Mouse (Mus musculus): ENCODE data around the gene Limd2. TPM values are rescaled to one million over a fixed set of nuclear protein-coding genes. Genes with fewer than 3 reads are reported as not detected.
"Not testable (repeated sequence)": the region's sequence is repeated elsewhere in the genome, so short reads cannot be mapped to it uniquely, and the experiment has no call there.

Limd2 gene
- polyA plus RNA-seq, 1 experiment from 2014 or later: 431 TPM

GRCm38 (mm10) chr11:106132516-106132915 lies 28.1 kb downstream of the Limd2 start:
- Histone ChIP-seq H3K9me3 (replicated peaks; ENCODE audit: control insufficient read depth, low read length) (no peaks in the 10 kb centered on the region), H3K4me2 (ENCODE audit: low read depth, low read length) (no peak overlapping the region), H3K4me3 (ENCODE audit: low read depth, low read length) (no peak overlapping the region), H3K4me1 (ENCODE audit: control insufficient read depth, insufficient read depth, low read length) (no peaks in the 10 kb centered on the region), H3K27me3 (ENCODE audit: control insufficient read depth, insufficient read depth, low read length) (no peaks in the 10 kb centered on the region), H3K27ac (replicated peaks; ENCODE audit: low read depth, low read length) (no peak overlapping the region), H3K36me3 (replicated peaks; ENCODE audit: control insufficient read depth, insufficient read depth, low read depth, low read length) (no peaks in the 10 kb centered on the region), H3K9ac (replicated peaks; ENCODE audit: low read length) (no peak overlapping the region)
- ATAC-seq (replicated peaks; ENCODE audit: insufficient number of reproducible peaks, low FRiP score, low TSS enrichment, low read depth) (no peak), DNase-seq (ENCODE audit: low spot score) (no peak)
- 93% methylated on average over 5 of the region's 5 CpGs for WGBS

GRCm38 (mm10) chr11:106129477-106129876 lies 31.2 kb downstream of the Limd2 start:
- Histone ChIP-seq H3K27ac (replicated peaks; ENCODE audit: low read depth, low read length) (no peak overlapping the region), H3K27me3 (ENCODE audit: control insufficient read depth, insufficient read depth, low read length) (no peaks in the 10 kb centered on the region), H3K4me1 (ENCODE audit: control insufficient read depth, insufficient read depth, low read length) (no peaks in the 10 kb centered on the region), H3K4me2 (ENCODE audit: low read depth, low read length) (no peak overlapping the region), H3K4me3 (ENCODE audit: low read depth, low read length) (no peak overlapping the region), H3K9ac (replicated peaks; ENCODE audit: low read length) (no peak overlapping the region), H3K9me3 (replicated peaks; ENCODE audit: control insufficient read depth, low read length) (no peaks in the 10 kb centered on the region), H3K36me3 (replicated peaks; ENCODE audit: control insufficient read depth, insufficient read depth, low read depth, low read length) (no peaks in the 10 kb centered on the region)
- DNase-seq (ENCODE audit: low spot score) (no peak), ATAC-seq (replicated peaks; ENCODE audit: insufficient number of reproducible peaks, low FRiP score, low TSS enrichment, low read depth) (no peak)
- WGBS: 88% methylated on average over 1 of the region's 1 CpGs

- H3K4me3 ChIP-seq (ENCODE audit: low read depth, low read length); H3K27ac ChIP-seq (replicated peaks; ENCODE audit: low read depth, low read length); H3K9ac ChIP-seq (replicated peaks; ENCODE audit: low read length); DNase-seq (ENCODE audit: low spot score); H3K4me1 ChIP-seq (ENCODE audit: control insufficient read depth, insufficient read depth, low read length); H3K9me3 ChIP-seq (replicated peaks; ENCODE audit: control insufficient read depth, low read length); H3K27me3 ChIP-seq (ENCODE audit: control insufficient read depth, insufficient read depth, low read length); H3K36me3 ChIP-seq (replicated peaks; ENCODE audit: control insufficient read depth, insufficient read depth, low read depth, low read length); H3K4me2 ChIP-seq (ENCODE audit: low read depth, low read length); ATAC-seq (replicated peaks; ENCODE audit: insufficient number of reproducible peaks, low FRiP score, low TSS enrichment, low read depth): not testable (repeated sequence)
- 94% methylated on average over 4 of the region's 6 CpGs for WGBS
These were observed 33.8 kb downstream of the Limd2 start for GRCm38 (mm10) chr11:106126727-106127373.

- no peak for ATAC-seq (replicated peaks; ENCODE audit: insufficient number of reproducible peaks, low FRiP score, low TSS enrichment, low read depth)
- DNase-seq (ENCODE audit: low spot score): no peak
- Histone ChIP-seq H3K27ac (replicated peaks; ENCODE audit: low read depth, low read length) (no peak overlapping the region), H3K9me3 (replicated peaks; ENCODE audit: control insufficient read depth, low read length) (no peaks in the 10 kb centered on the region), H3K36me3 (replicated peaks; ENCODE audit: control insufficient read depth, insufficient read depth, low read depth, low read length) (no peaks in the 10 kb centered on the region), H3K9ac (replicated peaks; ENCODE audit: low read length) (no peak overlapping the region), H3K4me2 (ENCODE audit: low read depth, low read length) (no peak overlapping the region), H3K4me3 (ENCODE audit: low read depth, low read length) (no peak overlapping the region), H3K27me3 (ENCODE audit: control insufficient read depth, insufficient read depth, low read length) (no peaks in the 10 kb centered on the region), H3K4me1 (ENCODE audit: control insufficient read depth, insufficient read depth, low read length) (no peaks in the 10 kb centered on the region)
- WGBS: 84% methylated on average over 1 of the region's 1 CpGs
These were observed 34.8 kb downstream of the Limd2 start for GRCm38 (mm10) chr11:106125827-106126226.

GRCm38 (mm10) chr11:106124784-106125183 lies 35.9 kb downstream of the Limd2 start:
- ATAC-seq (replicated peaks; ENCODE audit: insufficient number of reproducible peaks, low FRiP score, low TSS enrichment, low read depth) (no peak), DNase-seq (ENCODE audit: low spot score) (no peak)
- H3K27me3 ChIP-seq (ENCODE audit: control insufficient read depth, insufficient read depth, low read length): no peaks in the 10 kb centered on the region
- no peaks in the 10 kb centered on the region for H3K36me3 ChIP-seq (replicated peaks; ENCODE audit: control insufficient read depth, insufficient read depth, low read depth, low read length)
- no peaks in the 10 kb centered on the region for H3K9me3 ChIP-seq (replicated peaks; ENCODE audit: control insufficient read depth, low read length)
- 76% methylated on average over 4 of the region's 4 CpGs for WGBS
- no peaks in the 10 kb centered on the region for H3K4me1 ChIP-seq (ENCODE audit: control insufficient read depth, insufficient read depth, low read length)
- H3K9ac ChIP-seq (replicated peaks; ENCODE audit: low read length): no peak overlapping the region
- no peak overlapping the region for H3K27ac ChIP-seq (replicated peaks; ENCODE audit: low read depth, low read length)
- no peak overlapping the region for H3K4me2 ChIP-seq (ENCODE audit: low read depth, low read length)
- H3K4me3 ChIP-seq (ENCODE audit: low read depth, low read length): no peak overlapping the region

- H3K4me3 ChIP-seq (ENCODE audit: low read depth, low read length): no peak overlapping the region
- no peak overlapping the region for H3K9ac ChIP-seq (replicated peaks; ENCODE audit: low read length)
- H3K4me1 ChIP-seq (ENCODE audit: control insufficient read depth, insufficient read depth, low read length): no peaks in the 10 kb centered on the region
- H3K36me3 ChIP-seq (replicated peaks; ENCODE audit: control insufficient read depth, insufficient read depth, low read depth, low read length): no peaks in the 10 kb centered on the region; the same call in 1 of the 2 replicates
- H3K4me2 ChIP-seq (ENCODE audit: low read depth, low read length): no peak overlapping the region
- ATAC-seq (replicated peaks; ENCODE audit: insufficient number of reproducible peaks, low FRiP score, low TSS enrichment, low read depth): no peak
- H3K27me3 ChIP-seq (ENCODE audit: control insufficient read depth, insufficient read depth, low read length): no peaks in the 10 kb centered on the region
- H3K27ac ChIP-seq (replicated peaks; ENCODE audit: low read depth, low read length): no peak overlapping the region
- no peaks in the 10 kb centered on the region for H3K9me3 ChIP-seq (replicated peaks; ENCODE audit: control insufficient read depth, low read length)
- WGBS: 87% methylated on average over 3 of the region's 3 CpGs
- DNase-seq (ENCODE audit: low spot score): no peak
These were observed 37.9 kb downstream of the Limd2 start for GRCm38 (mm10) chr11:106122736-106123135.

GRCm38 (mm10) chr11:106122221-106122620 lies 38.4 kb downstream of the Limd2 start:
- Histone ChIP-seq H3K36me3 (replicated peaks; ENCODE audit: control insufficient read depth, insufficient read depth, low read depth, low read length) (no peaks in the 10 kb centered on the region; the same call in 1 of the 2 replicates), H3K27me3 (ENCODE audit: control insufficient read depth, insufficient read depth, low read length) (no peaks in the 10 kb centered on the region), H3K4me1 (ENCODE audit: control insufficient read depth, insufficient read depth, low read length) (no peaks in the 10 kb centered on the region), H3K27ac (replicated peaks; ENCODE audit: low read depth, low read length) (no peak overlapping the region), H3K4me2 (ENCODE audit: low read depth, low read length) (no peak overlapping the region), H3K4me3 (ENCODE audit: low read depth, low read length) (no peak overlapping the region), H3K9ac (replicated peaks; ENCODE audit: low read length) (no peak overlapping the region), H3K9me3 (replicated peaks; ENCODE audit: control insufficient read depth, low read length) (no peaks in the 10 kb centered on the region)
- no peak for ATAC-seq (replicated peaks; ENCODE audit: insufficient number of reproducible peaks, low FRiP score, low TSS enrichment, low read depth)
- no peak for DNase-seq (ENCODE audit: low spot score)
- 94% methylated on average over 5 of the region's 5 CpGs for WGBS

- Histone ChIP-seq H3K9me3 (replicated peaks; ENCODE audit: control insufficient read depth, low read length) (no peaks in the 10 kb centered on the region), H3K27me3 (ENCODE audit: control insufficient read depth, insufficient read depth, low read length) (no peaks in the 10 kb centered on the region), H3K4me3 (ENCODE audit: low read depth, low read length) (no peak overlapping the region), H3K9ac (replicated peaks; ENCODE audit: low read length) (no peak overlapping the region), H3K4me1 (ENCODE audit: control insufficient read depth, insufficient read depth, low read length) (no peaks in the 10 kb centered on the region), H3K36me3 (replicated peaks; ENCODE audit: control insufficient read depth, insufficient read depth, low read depth, low read length) (no peaks in the 10 kb centered on the region; the same call in none of the 2 replicates), H3K27ac (replicated peaks; ENCODE audit: low read depth, low read length) (no peak overlapping the region), H3K4me2 (ENCODE audit: low read depth, low read length) (no peak overlapping the region)
- no peak for ATAC-seq (replicated peaks; ENCODE audit: insufficient number of reproducible peaks, low FRiP score, low TSS enrichment, low read depth)
- no peak for DNase-seq (ENCODE audit: low spot score)
These were observed 49.0 kb downstream of the Limd2 start for GRCm38 (mm10) chr11:106111688-106112087.

Data from embryonic facial prominence, embryonic 11.5 days (tissue).